Mouse (Mus musculus): ENCODE results near the gene Shisa5. TPM values are rescaled to one million over a fixed set of nuclear protein-coding genes. Genes with fewer than 3 reads are reported as not detected.

The Shisa5 gene
- total and polyA plus RNA-seq, 3 experiments = 41.0 to 71.7 TPM; not detected in 1

DNA sequence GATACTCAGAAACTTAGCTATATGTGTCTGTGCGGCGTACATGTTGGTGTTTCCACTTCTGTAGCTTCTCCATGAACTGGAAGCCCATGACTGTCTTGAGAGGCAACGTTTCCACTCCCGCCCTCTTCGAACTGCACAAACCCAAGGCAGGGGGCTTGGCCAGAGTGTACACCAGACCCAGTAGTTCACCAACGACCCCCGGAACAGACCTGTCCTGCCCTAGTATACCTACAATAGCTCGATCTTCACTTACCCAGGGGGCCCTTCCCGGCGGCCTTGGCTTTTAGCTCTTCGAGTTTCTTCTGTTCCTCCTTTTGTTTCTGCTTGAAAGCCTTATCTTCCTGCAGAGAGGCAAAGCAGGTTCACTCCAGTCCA, 43.4 kb downstream of the Shisa5 start (continued):
- no peak for TF ChIP-seq USF1 (IDR thresholded peaks at IDR 0.05; ENCODE audit: low read depth, low read length)
- TF ChIP-seq BHLHE40 (IDR thresholded peaks at IDR 0.05; ENCODE audit: borderline replicate concordance, low read depth, low read length) = no peak
- no peak for TF ChIP-seq GATA1 (IDR thresholded peaks at IDR 0.05; ENCODE audit: low read depth, low read length)

DNA sequence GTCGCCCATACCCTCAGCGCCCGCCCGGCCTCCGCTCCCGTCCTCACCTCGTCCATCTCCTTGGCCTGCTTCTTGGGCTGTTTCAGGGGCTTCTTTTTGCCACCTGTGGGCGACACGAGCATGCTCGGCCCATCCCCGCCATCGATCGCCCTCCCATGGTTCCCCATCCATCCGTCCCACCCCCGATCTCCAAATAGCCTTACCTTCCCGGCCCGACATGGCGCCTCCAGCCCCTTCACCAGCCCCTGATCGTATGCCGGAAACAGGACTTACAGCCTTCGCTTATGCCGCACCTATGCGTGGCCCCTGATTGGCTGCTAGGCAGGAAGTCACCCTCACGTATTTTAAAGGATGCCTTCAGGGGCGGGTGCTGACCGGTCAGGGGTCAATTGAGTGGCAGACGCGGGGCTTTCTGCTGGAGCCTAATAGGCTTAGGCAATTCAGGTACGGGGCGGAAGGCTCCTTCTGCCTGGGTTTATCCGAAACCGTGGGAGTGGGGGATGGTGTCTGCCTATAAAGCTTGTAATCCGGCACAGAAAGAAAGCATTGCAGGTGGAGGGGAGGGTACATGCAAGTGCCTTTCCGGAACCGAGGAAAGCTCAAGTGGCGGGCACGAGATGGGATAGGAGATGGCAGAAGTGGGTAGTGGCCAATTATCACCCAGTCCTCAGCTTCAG, 43.9 kb downstream of the Shisa5 start, which contains the start of the genes Ccdc51 and Tma7:
Gene Ccdc51 (plus strand): TSS at position 370 of the 677 bp plus-strand sequence.
Gene Tma7 (minus strand): TSS at position 464 of the 677 bp plus-strand sequence.
- Histone ChIP-seq H3K36me3 (ENCODE audit: control insufficient read depth in 1 of 2, insufficient read depth in 2 of 2, low read length in 2 of 2) (peaks cover 4 to 6% of the 10 kb centered on the region in 2 experiments; a peak in 3 of 4 replicates), H3K9me3 (replicated peaks; ENCODE audit: insufficient read depth, low read length) (no peaks in the 10 kb centered on the region)

DNA sequence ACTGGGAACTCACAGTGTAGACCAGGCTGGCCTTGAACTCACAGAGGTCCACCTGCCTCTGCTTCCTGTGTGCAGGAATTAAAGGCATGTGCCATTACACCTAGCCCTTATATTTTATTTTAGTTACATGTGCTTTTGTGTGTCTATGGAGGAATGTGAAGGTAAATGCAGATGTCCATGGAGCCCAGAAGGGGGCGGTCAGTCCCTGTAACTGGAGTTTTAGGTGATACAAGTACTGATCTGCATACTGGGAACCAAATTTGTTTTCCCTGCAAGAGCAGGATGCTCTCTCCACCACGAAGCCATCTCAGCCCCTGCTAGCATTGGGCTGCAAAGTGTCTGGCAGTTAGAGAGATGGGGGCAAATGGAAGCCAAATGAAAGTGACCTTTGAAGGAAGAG, 46.6 kb downstream of the Shisa5 start:
- peak; percentile 64 for DNase-seq (ENCODE audit: low read depth, low spot score)
- Histone ChIP-seq H3K9me3 (replicated peaks; ENCODE audit: insufficient read depth, low read length) (no peaks in the 10 kb centered on the region), H3K4me3 (ENCODE audit: control insufficient read depth in 1 of 2, insufficient read depth in 1 of 2, low read depth in 2 of 2, low read length in 2 of 2) (no peak overlapping the region), H3K79me2 (ENCODE audit: control insufficient read depth, insufficient read depth, low read length, poor library complexity) (peaks cover 37% of the 10 kb centered on the region), H3K27me3 (ENCODE audit: control insufficient read depth in 1 of 2, insufficient read depth in 2 of 2, low read length in 2 of 2) (no peaks in the 10 kb centered on the region), H3K4me1 (ENCODE audit: control insufficient read depth in 1 of 2, insufficient read depth in 2 of 2, low read length in 2 of 2) (peaks cover 0 to 9% of the 10 kb centered on the region in 2 experiments; a peak in 2 of 4 replicates), H3K36me3 (ENCODE audit: control insufficient read depth in 1 of 2, insufficient read depth in 2 of 2, low read length in 2 of 2) (peaks cover 0 to 6% of the 10 kb centered on the region in 2 experiments; a peak in 3 of 4 replicates), H3K27ac (ENCODE audit: control insufficient read depth, low read depth, low read length) (no peak overlapping the region), H3K9ac (ENCODE audit: control insufficient read depth, low read depth, low read length, poor library complexity, severe bottlenecking) (no peak overlapping the region)
- TF ChIP-seq CHD2 (IDR thresholded peaks at IDR 0.05; ENCODE audit: low read length) = no peak
- TF ChIP-seq MAFK (IDR thresholded peaks at IDR 0.05; ENCODE audit: borderline replicate concordance, low read depth, low read length) = no peak
- TF ChIP-seq RAD21 (IDR thresholded peaks at IDR 0.05; ENCODE audit: low read depth, low read length) = peak; percentile 35
- TF ChIP-seq MAX (IDR thresholded peaks at IDR 0.05; ENCODE audit: low read length) = 0 out of 2 replicates have a peak, but pooled peaks have one; percentile 42
- TF ChIP-seq MEF2A (IDR thresholded peaks at IDR 0.05; ENCODE audit: extremely low read depth, insufficient replicate concordance, low read depth, low read length, poor library complexity, severe bottlenecking) = no peak
- peak; percentile 33 to 59 (median 36); a peak in 4 of 6 replicates for TF ChIP-seq CTCF (IDR thresholded peaks at IDR 0.05 in 2 of 3, conservative IDR thresholded peaks at IDR 0.05 in 1 of 3; ENCODE audit: control insufficient read depth in 1 of 3, insufficient read depth in 1 of 3, low read depth in 2 of 3, low read length in 3 of 3, poor library complexity in 1 of 3, severe bottlenecking in 1 of 3)

More for the DNA sequence above, 43.9 kb downstream of the Shisa5 start, which contains the start of the genes Ccdc51 and Tma7:
- H3K4me1 ChIP-seq (ENCODE audit: control insufficient read depth in 1 of 2, insufficient read depth in 2 of 2, low read length in 2 of 2) = peaks cover 0 to 9% of the 10 kb centered on the region in 2 experiments; a peak in 2 of 4 replicates
- H3K4me3 ChIP-seq (ENCODE audit: control insufficient read depth in 1 of 2, insufficient read depth in 1 of 2, low read depth in 2 of 2, low read length in 2 of 2) = peak within 1 kb of the TSS; percentile 56 to 82
- H3K9ac ChIP-seq (ENCODE audit: control insufficient read depth, low read depth, low read length, poor library complexity, severe bottlenecking) = peak within 1 kb of the TSS; percentile 74
- DNase-seq (ENCODE audit: low read depth, low spot score) = peak; percentile 97
- no peaks in the 10 kb centered on the region for H3K27me3 ChIP-seq (ENCODE audit: control insufficient read depth in 1 of 2, insufficient read depth in 2 of 2, low read length in 2 of 2)
- peak within 1 kb of the TSS; percentile 75 for H3K27ac ChIP-seq (ENCODE audit: control insufficient read depth, low read depth, low read length)
- peaks cover 37% of the 10 kb centered on the region for H3K79me2 ChIP-seq (ENCODE audit: control insufficient read depth, insufficient read depth, low read length, poor library complexity)
- peak; percentile 50; the same call in 1 of the 2 replicates for TF ChIP-seq MAZ (IDR thresholded peaks at IDR 0.05; ENCODE audit: low read depth, low read length)
- TF ChIP-seq CHD1 (IDR thresholded peaks at IDR 0.05; ENCODE audit: low read depth, low read length) = no peak
- peak; percentile 96 for TF ChIP-seq TBP (IDR thresholded peaks at IDR 0.05; ENCODE audit: low read depth, low read length)
- TF ChIP-seq POLR2A (IDR thresholded peaks at IDR 0.05; ENCODE audit: control insufficient read depth in 1 of 2, insufficient read depth in 1 of 2, low read depth in 1 of 2, low read length in 2 of 2, poor library complexity in 1 of 2) = peak; percentile 85 to 94
- peak; percentile 42 for TF ChIP-seq MAX (IDR thresholded peaks at IDR 0.05; ENCODE audit: low read length)
- TF ChIP-seq RAD21 (IDR thresholded peaks at IDR 0.05; ENCODE audit: low read depth, low read length) = no peak
- peak; percentile 89 for TF ChIP-seq HCFC1 (IDR thresholded peaks at IDR 0.05; ENCODE audit: low read depth, low read length)
- TF ChIP-seq ZKSCAN1 (IDR thresholded peaks at IDR 0.05; ENCODE audit: low read depth, low read length) = no peak
- TF ChIP-seq NELFE (IDR thresholded peaks at IDR 0.05; ENCODE audit: low read depth, low read length) = peak; percentile 88
- no peak for TF ChIP-seq BHLHE40 (IDR thresholded peaks at IDR 0.05; ENCODE audit: borderline replicate concordance, low read depth, low read length)
- TF ChIP-seq MYC (IDR thresholded peaks at IDR 0.05; ENCODE audit: low read depth, low read length) = peak; percentile 26; the same call in 1 of the 2 replicates
- TF ChIP-seq NRF1 (IDR thresholded peaks at IDR 0.05; ENCODE audit: insufficient read depth, low read depth, low read length, poor library complexity, severe bottlenecking) = 0 out of 2 replicates have a peak, but pooled peaks have one; percentile 12
- TF ChIP-seq E2F4 (IDR thresholded peaks at IDR 0.05; ENCODE audit: borderline replicate concordance, low read depth, low read length) = no peak
- no peak for TF ChIP-seq MEF2A (IDR thresholded peaks at IDR 0.05; ENCODE audit: extremely low read depth, insufficient replicate concordance, low read depth, low read length, poor library complexity, severe bottlenecking)
- no peak; the same call in 1 of the 2 replicates for TF ChIP-seq TCF12 (IDR thresholded peaks at IDR 0.05; ENCODE audit: low read depth, low read length)
- peak; percentile 91 for TF ChIP-seq SIN3A (IDR thresholded peaks at IDR 0.05; ENCODE audit: low read length)
- TF ChIP-seq ZC3H11A (IDR thresholded peaks at IDR 0.05; ENCODE audit: low read depth, low read length) = no peak
- TF ChIP-seq KAT2A (conservative IDR thresholded peaks at IDR 0.05; ENCODE audit: low read depth, low read length) = peak; percentile 47; the same call in 1 of the 2 replicates
- TF ChIP-seq CHD2 (IDR thresholded peaks at IDR 0.05; ENCODE audit: low read length) = peak; percentile 58
- TF ChIP-seq MXI1 (IDR thresholded peaks at IDR 0.05; ENCODE audit: low read depth, low read length) = peak; percentile 65
- TF ChIP-seq EP300 (IDR thresholded peaks at IDR 0.05; ENCODE audit: low read depth in 1 of 2, low read length in 2 of 2) = no peak
- peak; percentile 91 for TF ChIP-seq ELF1 (IDR thresholded peaks at IDR 0.05; ENCODE audit: low read depth, low read length)
- TF ChIP-seq POLR2AphosphoS2 (IDR thresholded peaks at IDR 0.05; ENCODE audit: low read length) = peak; percentile 76
- no peak for TF ChIP-seq POLR2AphosphoS5 (IDR thresholded peaks at IDR 0.05; ENCODE audit: borderline replicate concordance, low read depth, low read length)

All from MEL (cell line).